Mouse (Mus musculus): Measurements from ENCODE around the gene Pdgfc. TPM values are rescaled to one million over a fixed set of nuclear protein-coding genes. Genes with fewer than 3 reads are reported as not detected.
"Not testable (repeated sequence)": the region's sequence is repeated elsewhere in the genome, so short reads cannot be mapped to it uniquely, and the experiment has no call there.

Gene Pdgfc
- polyA plus RNA-seq, 1 experiment: 0.19 TPM

DNA sequence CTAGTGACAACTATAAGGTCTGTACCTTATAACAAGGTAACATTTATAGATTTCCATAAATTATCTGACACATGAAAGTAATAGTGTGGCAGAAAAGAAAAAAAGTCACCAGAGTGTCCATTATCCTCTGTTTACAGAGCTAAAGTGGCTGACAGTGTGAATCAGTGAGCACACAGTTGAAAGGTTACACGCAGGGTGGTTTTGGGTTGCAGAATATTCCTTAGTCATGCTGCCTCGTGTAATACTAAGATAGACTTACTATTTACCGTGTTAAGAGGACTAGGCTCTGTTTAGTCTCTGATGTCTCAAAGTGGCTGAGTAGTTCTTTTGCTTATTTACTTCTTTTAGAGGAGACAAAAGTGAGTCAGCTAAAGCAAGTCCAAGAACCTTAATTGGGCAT, 100.8 kb downstream of the Pdgfc start:
- TF ChIP-seq GATA1 (IDR thresholded peaks at IDR 0.05; ENCODE audit: borderline replicate concordance, low read length) (no peak), FLI1 (IDR thresholded peaks at IDR 0.05; ENCODE audit: low read length) (no peak)
- H3K9me3 ChIP-seq: no peaks in the 10 kb centered on the region
- H3K4me1 ChIP-seq: no peaks in the 10 kb centered on the region
- H3K4me3 ChIP-seq (replicated peaks): no peak overlapping the region
- no peaks in the 10 kb centered on the region for H3K27me3 ChIP-seq (replicated peaks)
- H3K36me3 ChIP-seq (replicated peaks; ENCODE audit: low read length): no peaks in the 10 kb centered on the region

DNA sequence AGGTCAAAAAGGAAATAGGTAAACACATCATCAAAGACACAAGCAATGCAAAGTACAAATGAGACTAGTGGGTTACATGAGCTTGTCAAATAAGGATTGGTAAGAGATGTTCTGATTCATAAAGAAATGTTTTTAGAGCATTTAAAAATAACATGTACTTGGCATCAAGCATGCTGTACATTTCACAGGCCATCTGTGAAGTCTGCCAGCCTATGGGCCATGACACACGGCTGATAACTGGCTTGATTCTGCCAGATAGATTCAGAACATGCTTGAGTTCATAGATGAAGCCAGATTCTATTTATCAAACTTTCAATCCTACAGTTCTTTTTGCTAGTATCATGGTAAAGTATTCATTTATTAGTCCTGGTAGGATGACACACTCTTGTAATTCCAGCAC, 101.8 kb downstream of the Pdgfc start:
- H3K4me1 ChIP-seq; H3K36me3 ChIP-seq (replicated peaks; ENCODE audit: low read length); H3K4me3 ChIP-seq (replicated peaks); H3K9me3 ChIP-seq; H3K27me3 ChIP-seq (replicated peaks): not testable (repeated sequence)

DNA sequence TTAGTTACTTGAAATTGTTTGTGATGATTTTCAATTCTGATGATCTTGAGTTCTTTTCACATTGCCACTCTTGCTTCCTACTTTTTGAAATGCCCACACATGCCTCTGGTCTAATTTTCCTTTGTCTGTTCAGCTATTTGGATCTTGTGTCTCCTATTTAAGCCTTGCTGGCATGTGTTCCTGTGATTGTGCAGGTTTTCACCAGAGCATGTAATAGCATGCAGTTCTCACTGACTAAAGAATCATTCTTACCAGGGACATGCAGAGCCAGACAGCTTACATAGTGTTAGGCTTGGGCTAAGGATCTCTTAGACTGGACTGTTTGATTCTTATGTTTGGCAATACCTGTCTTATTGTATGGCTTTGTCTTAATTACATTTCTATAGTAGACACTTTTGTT, 107.5 kb downstream of the Pdgfc start:
- no peaks in the 10 kb centered on the region for H3K4me1 ChIP-seq
- H3K27me3 ChIP-seq (replicated peaks): no peaks in the 10 kb centered on the region
- no peaks in the 10 kb centered on the region for H3K36me3 ChIP-seq (replicated peaks; ENCODE audit: low read length)
- no peaks in the 10 kb centered on the region for H3K9me3 ChIP-seq
- H3K4me3 ChIP-seq (replicated peaks): no peak overlapping the region
- TF ChIP-seq GATA1 (IDR thresholded peaks at IDR 0.05; ENCODE audit: borderline replicate concordance, low read length) (no peak), FLI1 (IDR thresholded peaks at IDR 0.05; ENCODE audit: low read length) (no peak)

DNA sequence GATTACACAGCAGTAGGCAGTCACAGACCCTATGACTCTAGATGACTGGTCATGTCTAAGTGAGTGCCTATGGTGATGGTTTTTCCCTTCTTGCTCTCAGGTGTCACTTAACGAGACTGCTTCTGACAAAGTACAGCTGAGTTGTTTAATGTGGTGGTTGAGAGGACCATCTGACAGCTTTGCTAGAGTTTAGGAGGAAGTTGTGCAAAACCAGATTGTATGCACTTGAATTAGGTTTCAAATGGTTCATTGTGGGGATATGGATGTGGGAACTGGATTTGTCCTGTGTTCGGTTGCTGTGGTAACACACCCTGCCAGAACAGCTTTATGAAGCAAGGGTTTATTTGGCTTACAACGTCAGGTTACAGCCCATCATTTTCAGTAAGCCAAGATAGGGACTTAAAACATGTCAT, 112.9 kb downstream of the Pdgfc start:
- Histone ChIP-seq H3K36me3 (replicated peaks; ENCODE audit: low read length) (no peaks in the 10 kb centered on the region), H3K4me1 (no peaks in the 10 kb centered on the region), H3K27me3 (replicated peaks) (no peaks in the 10 kb centered on the region), H3K9me3 (no peaks in the 10 kb centered on the region), H3K4me3 (replicated peaks) (no peak overlapping the region)
- no peak for TF ChIP-seq GATA1 (IDR thresholded peaks at IDR 0.05; ENCODE audit: borderline replicate concordance, low read length)
- no peak for TF ChIP-seq FLI1 (IDR thresholded peaks at IDR 0.05; ENCODE audit: low read length)

DNA sequence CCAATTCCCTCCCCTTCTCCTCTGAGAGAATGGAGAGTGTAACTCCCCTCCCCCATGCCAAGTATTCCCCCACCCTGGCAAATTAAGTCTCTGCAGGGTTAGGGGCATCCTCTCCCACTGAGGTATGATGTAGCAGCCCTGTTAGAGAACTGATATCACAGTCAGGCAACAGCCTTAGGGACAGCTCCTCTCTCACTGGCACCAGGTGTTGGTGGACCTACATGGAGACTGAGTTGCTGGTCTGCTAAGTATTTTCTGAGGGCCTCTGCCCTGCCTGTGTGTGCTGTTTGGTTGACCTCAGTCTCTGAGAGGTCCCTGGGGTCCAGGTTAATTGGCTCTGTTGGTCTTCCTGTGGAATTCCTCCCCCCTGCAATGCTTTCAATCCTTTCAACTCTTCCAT, 114.0 kb downstream of the Pdgfc start:
- no peaks in the 10 kb centered on the region for H3K36me3 ChIP-seq (replicated peaks; ENCODE audit: low read length)
- no peaks in the 10 kb centered on the region for H3K4me1 ChIP-seq
- H3K27me3 ChIP-seq (replicated peaks): no peaks in the 10 kb centered on the region
- H3K9me3 ChIP-seq: no peaks in the 10 kb centered on the region
- H3K4me3 ChIP-seq (replicated peaks): no peak overlapping the region
- no peak for TF ChIP-seq GATA1 (IDR thresholded peaks at IDR 0.05; ENCODE audit: borderline replicate concordance, low read length)

DNA sequence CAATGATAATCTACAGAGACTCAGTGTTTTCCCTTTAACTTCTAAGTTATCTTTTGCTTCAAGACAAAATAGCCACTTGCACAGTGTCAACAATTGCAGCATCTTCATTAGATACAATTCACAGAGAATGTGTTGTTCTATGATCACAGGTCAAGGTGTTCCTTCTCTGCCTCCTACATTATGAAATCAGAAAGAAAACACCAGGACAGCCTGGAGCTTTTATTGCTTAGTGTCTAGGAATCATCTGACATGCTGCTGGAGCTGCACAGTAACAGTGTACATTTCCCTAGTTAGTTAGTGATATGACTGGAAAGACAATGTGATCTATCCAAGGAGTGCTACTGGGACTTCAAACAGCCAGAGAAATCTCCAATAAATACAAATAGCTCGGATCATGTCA, 118.2 kb downstream of the Pdgfc start:
- Histone ChIP-seq H3K4me1 (no peaks in the 10 kb centered on the region), H3K36me3 (replicated peaks; ENCODE audit: low read length) (no peaks in the 10 kb centered on the region), H3K4me3 (replicated peaks) (no peak overlapping the region), H3K27me3 (replicated peaks) (no peaks in the 10 kb centered on the region), H3K9me3 (no peaks in the 10 kb centered on the region)
- TF ChIP-seq FLI1 (IDR thresholded peaks at IDR 0.05; ENCODE audit: low read length) (no peak), GATA1 (IDR thresholded peaks at IDR 0.05; ENCODE audit: borderline replicate concordance, low read length) (no peak)

DNA sequence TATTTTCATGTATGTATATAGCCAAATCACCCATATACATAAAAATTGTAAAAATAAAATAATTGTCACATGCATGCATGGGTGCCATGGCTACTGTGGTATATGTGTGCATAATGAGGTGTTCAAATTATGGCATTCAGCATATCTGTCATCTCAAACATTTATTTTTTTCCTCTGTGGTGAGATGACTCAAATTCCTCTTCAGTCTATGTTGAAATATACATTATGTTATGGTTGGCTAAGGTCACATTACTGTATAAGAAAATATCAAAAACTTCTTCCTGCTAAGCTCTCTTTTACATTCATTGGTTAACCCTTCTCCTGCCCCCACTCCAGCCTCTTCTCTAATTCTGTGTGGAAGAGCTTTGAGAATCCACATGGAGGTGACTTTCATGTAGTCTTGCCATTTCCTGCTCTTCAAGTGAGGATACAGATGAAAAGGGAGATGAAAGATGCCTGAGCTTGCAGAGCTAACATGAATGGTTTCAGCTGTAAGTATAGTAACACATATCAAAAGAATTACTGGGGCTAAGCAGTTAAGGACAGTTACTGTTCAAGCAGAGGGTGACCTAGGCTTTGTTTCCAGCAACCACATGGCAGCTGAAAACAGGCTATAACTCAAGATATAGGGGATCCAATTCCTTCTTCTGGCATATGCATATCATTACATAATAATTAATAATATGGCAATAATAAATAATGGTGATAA, 124.4 kb downstream of the Pdgfc start:
- Histone ChIP-seq H3K4me3 (replicated peaks) (no peak overlapping the region), H3K27me3 (replicated peaks) (no peaks in the 10 kb centered on the region), H3K36me3 (replicated peaks; ENCODE audit: low read length) (no peaks in the 10 kb centered on the region), H3K9me3 (no peaks in the 10 kb centered on the region), H3K4me1 (no peaks in the 10 kb centered on the region)
- TF ChIP-seq GATA1 (IDR thresholded peaks at IDR 0.05; ENCODE audit: borderline replicate concordance, low read length) (no peak), FLI1 (IDR thresholded peaks at IDR 0.05; ENCODE audit: low read length) (no peak)

DNA sequence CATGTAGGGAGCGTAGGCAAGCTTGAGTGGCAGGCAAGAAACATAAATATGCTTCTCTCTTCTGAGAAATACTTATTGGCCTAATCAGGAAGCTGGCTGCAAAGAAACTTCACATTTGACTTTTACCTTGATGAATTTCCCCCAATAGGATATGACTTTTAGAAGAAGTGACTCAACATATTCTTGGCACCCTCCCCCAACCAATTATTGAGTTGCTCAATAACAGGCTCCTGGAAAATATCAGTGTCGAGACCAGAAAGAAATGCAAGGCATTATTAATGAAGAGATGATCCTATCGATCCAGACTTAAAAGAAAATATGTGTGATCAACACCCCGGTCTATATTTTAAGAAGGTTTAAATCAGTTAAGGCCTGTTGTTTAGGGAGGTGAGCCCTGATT, 125.9 kb downstream of the Pdgfc start:
- Histone ChIP-seq H3K9me3 (no peaks in the 10 kb centered on the region), H3K4me1 (no peaks in the 10 kb centered on the region), H3K36me3 (replicated peaks; ENCODE audit: low read length) (no peaks in the 10 kb centered on the region), H3K27me3 (replicated peaks) (no peaks in the 10 kb centered on the region), H3K4me3 (replicated peaks) (no peak overlapping the region)
- TF ChIP-seq GATA1 (IDR thresholded peaks at IDR 0.05; ENCODE audit: borderline replicate concordance, low read length) (no peak), FLI1 (IDR thresholded peaks at IDR 0.05; ENCODE audit: low read length) (no peak)

DNA sequence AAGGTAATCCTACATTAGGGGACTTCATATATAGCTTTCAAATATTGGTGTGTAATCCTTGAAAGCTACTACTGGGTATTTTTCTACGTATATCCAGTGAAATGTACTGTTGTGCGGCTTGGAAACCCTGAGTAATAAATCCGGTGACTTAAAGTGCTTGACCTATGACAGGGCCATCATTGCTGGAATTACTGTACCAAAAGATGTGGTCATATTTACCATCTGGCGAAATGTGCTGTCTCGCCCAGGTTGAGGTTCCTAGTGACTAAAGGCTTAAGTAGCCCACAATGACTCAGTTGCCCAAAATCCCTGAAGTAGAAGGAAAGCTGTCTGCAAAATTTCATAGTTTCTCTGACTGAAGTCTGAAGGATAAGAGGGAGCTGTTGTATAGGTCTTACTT, 127.9 kb downstream of the Pdgfc start:
- H3K4me3 ChIP-seq (replicated peaks): no peak overlapping the region
- H3K36me3 ChIP-seq (replicated peaks; ENCODE audit: low read length): no peaks in the 10 kb centered on the region
- H3K9me3 ChIP-seq: no peaks in the 10 kb centered on the region
- no peaks in the 10 kb centered on the region for H3K27me3 ChIP-seq (replicated peaks)
- no peaks in the 10 kb centered on the region for H3K4me1 ChIP-seq
- TF ChIP-seq FLI1 (IDR thresholded peaks at IDR 0.05; ENCODE audit: low read length) (no peak), GATA1 (IDR thresholded peaks at IDR 0.05; ENCODE audit: borderline replicate concordance, low read length) (no peak)

DNA sequence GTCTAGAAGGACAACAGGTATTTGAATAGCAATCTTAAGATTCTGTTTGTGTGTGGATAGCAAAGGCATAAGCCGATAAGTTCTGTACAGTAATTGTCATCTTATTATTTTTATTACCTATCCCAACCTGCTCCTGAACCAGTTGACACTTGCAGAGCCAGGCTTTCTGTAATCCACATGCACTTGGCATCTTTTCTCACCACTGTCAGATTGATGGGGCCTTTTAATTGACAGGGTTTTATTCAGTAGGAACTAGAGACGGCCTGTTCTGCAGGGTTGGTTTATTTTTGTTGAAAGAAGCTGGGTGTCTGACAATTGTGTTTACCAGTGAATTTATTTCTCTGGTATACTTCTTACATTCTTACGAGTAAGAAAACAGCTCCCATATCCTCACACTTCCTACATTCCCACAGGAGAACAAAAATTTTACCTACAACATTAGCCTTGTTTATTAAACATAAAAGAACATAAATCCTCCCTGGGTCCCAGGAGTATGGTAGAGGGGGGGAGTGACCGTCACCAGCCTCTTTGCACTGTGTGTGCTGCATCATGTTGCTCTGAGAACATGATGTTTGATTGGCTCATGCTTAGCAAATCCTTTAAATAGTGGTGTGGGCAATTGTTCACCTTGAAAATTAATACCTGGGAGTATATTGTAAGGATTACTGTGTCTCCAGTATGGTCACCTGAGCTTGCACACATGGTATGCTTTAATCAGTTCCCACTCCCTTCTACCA, 134.0 kb downstream of the Pdgfc start:
- Histone ChIP-seq H3K9me3 (no peaks in the 10 kb centered on the region), H3K27me3 (replicated peaks) (no peaks in the 10 kb centered on the region), H3K4me1 (no peaks in the 10 kb centered on the region), H3K4me3 (replicated peaks) (no peak overlapping the region), H3K36me3 (replicated peaks; ENCODE audit: low read length) (no peaks in the 10 kb centered on the region)
- no peak for TF ChIP-seq GATA1 (IDR thresholded peaks at IDR 0.05; ENCODE audit: borderline replicate concordance, low read length)
- no peak for TF ChIP-seq FLI1 (IDR thresholded peaks at IDR 0.05; ENCODE audit: low read length)
